Mouse (Mus musculus) testis, adult 2 months (tissue): ENCODE measurements around the gene Atg10.

ENCODE experiments used
- CTCF ChIP-seq: fragments of 200-500 bp; IDR thresholded peaks from 2 replicates; pipeline ENCODE4 v1.5.1; 2012; ENCODE audit warnings: low read depth, mild to moderate bottlenecking, inconsistent platforms, low read length, moderate library complexity; ENCODE audit not compliant: control insufficient read depth, insufficient read depth, insufficient replicate concordance
- POLR2A ChIP-seq: fragments of 200-500 bp; IDR thresholded peaks from 2 replicates; pipeline ENCODE4 v1.6.1; 2012; ENCODE audit warnings: low read depth, mild to moderate bottlenecking, inconsistent platforms, low read length, moderate library complexity; ENCODE audit not compliant: control insufficient read depth

GRCm38 (mm10) chr13:91157941-91158340 lies 65.8 kb downstream of the Atg10 start:
- TF ChIP-seq POLR2A (no peak), CTCF (no peak)
